Mouse (Mus musculus) G1E (cell line): Measurements from ENCODE around the gene Gm5678. TPM values are rescaled to one million over a fixed set of nuclear protein-coding genes. Genes with fewer than 3 reads are reported as not detected.

Source experiments
- ATAC-seq: 2 replicates; pipeline ENCODE4 v1.8.0; 2016; ENCODE audit warnings: mild to moderate bottlenecking; ENCODE audit not compliant: insufficient number of reproducible peaks, poor library complexity, low FRiP score, severe bottlenecking; ENCODE audit errors: extremely low read depth
- DNase-seq: peaks from one replicate; pipeline ENCODE4 v3.0.0; 2012; ENCODE audit warnings: low spot score
- H3K27me3 ChIP-seq: 2 replicates; pipeline ENCODE4 v1.6.1; 2012; ENCODE audit warnings: mild to moderate bottlenecking, low read length, inconsistent platforms; ENCODE audit not compliant: insufficient read depth
- H3K36me3 ChIP-seq: replicated peaks from 2 replicates; pipeline ENCODE3; 2012; ENCODE audit warnings: mild to moderate bottlenecking, inconsistent platforms
- H3K4me1 ChIP-seq: 2 replicates; pipeline ENCODE4 v1.6.1; 2012; ENCODE audit warnings: low read depth, low read length, inconsistent platforms, mixed read lengths; ENCODE audit not compliant: insufficient read depth
- H3K4me3 ChIP-seq: 2 replicates; pipeline ENCODE4 v1.5.1; 2012; ENCODE audit warnings: low read depth, mild to moderate bottlenecking, inconsistent platforms, low read length, moderate library complexity, mixed read lengths
- H3K9me3 ChIP-seq: replicated peaks from 2 replicates; pipeline ENCODE4 v1.6.1; 2012; ENCODE audit warnings: inconsistent platforms
- CTCF ChIP-seq: IDR thresholded peaks from 2 replicates; pipeline ENCODE4 v1.5.1; 2012; ENCODE audit warnings: low read depth, low read length, inconsistent platforms, mixed read lengths
- GATA1 ChIP-seq: IDR thresholded peaks from 2 replicates; pipeline ENCODE4 v1.6.1; 2012; ENCODE audit warnings: borderline replicate concordance, low read length, inconsistent platforms, mixed read lengths
- GATA2 ChIP-seq: IDR thresholded peaks from 2 replicates; pipeline ENCODE4 v1.6.1; 2012; ENCODE audit warnings: low read depth, low read length, inconsistent platforms, borderline replicate concordance
- POLR2AphosphoS5 ChIP-seq: IDR thresholded peaks from 2 replicates; pipeline ENCODE4 v1.6.1; 2012; ENCODE audit warnings: low read depth, low read length, inconsistent platforms; ENCODE audit not compliant: insufficient replicate concordance
- TAL1 ChIP-seq: conservative IDR thresholded peaks from 2 replicates; pipeline ENCODE4 v1.6.1; 2012; ENCODE audit warnings: low read depth, low read length, inconsistent platforms, mixed read lengths
- polyA plus RNA-seq: library from polyadenylated mRNA; stranded (reverse); fragments of >175 nt; gene quantifications from 2 replicates; pipeline ENCODE4 v1.2.3, GENCODE M21; 2012
- total RNA-seq, 2 experiments: library from RNA; stranded (forward) in 1 of 2; stranded (reverse) in 1 of 2; fragments of 200-1000 nt in 1 of 2; fragments of >200 nt in 1 of 2; fragmentation: Nextera tagmentation in 1 of 2; gene quantifications; 2 replicates each; pipeline ENCODE4 v1.2.3; 2014 to 2017

Gm5678 gene
- total and polyA plus RNA-seq, 3 experiments, result 1.3 TPM; not detected in 2

DNA sequence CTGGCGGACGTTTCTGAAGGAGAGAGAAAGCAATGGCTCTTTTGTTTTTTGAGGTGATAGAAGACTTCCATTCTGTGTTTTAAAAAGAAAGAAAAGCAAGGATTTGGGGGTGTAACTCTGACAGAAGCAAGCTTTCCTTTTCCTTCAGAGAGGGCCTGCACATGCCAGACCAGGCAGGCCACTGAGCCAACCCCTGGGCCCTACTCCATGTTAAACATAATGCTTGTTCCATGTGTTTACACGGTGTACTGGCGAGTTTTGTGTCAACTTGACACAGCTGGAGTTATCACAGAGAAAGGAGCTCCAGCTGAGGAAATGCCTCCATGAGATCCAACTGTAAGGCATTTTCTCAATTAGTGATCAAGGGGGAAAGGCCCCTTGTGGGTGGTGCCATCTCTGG is 39.6 kb upstream of the Gm5678 start:
- H3K4me3 ChIP-seq, result no peak overlapping the region
- no peaks in the 10 kb centered on the region for H3K4me1 ChIP-seq
- no peaks in the 10 kb centered on the region for H3K9me3 ChIP-seq
- no peak for ATAC-seq
- no peak for DNase-seq
- no peak for TF ChIP-seq TAL1
- TF ChIP-seq CTCF, result no peak
- TF ChIP-seq GATA2, result no peak
- TF ChIP-seq POLR2AphosphoS5, result no peak
- no peak for TF ChIP-seq GATA1
- no peaks in the 10 kb centered on the region for H3K27me3 ChIP-seq
- H3K36me3 ChIP-seq, result peaks cover 71% of the 10 kb centered on the region

DNA sequence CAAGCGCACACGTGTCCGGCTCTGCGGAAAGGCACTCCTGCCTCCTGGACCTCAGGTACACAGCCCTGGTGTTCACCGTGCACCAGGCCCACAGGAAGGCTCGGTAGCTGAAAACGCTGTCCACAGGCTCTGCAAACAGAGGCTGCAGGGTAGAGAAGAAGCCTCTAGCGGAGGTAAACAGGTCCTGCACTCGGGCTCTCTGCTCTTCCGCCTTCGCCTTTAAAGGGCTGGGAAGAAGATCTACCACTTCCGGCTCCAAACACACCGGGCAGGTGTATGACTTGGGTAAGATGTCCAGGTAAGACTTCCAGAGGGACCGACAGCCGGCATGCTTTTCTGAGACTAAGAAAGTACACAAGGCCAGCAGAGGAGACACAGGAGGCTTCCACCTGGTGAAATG is 37.0 kb upstream of the Gm5678 start:
- Histone ChIP-seq H3K27me3 (no peaks in the 10 kb centered on the region), H3K9me3 (no peaks in the 10 kb centered on the region), H3K36me3 (peaks cover 67% of the 10 kb centered on the region), H3K4me3 (no peak overlapping the region), H3K4me1 (no peaks in the 10 kb centered on the region)
- DNase-seq (no peak), ATAC-seq (no peak)
- TF ChIP-seq CTCF (no peak), POLR2AphosphoS5 (no peak), TAL1 (no peak), GATA1 (no peak), GATA2 (no peak)

DNA sequence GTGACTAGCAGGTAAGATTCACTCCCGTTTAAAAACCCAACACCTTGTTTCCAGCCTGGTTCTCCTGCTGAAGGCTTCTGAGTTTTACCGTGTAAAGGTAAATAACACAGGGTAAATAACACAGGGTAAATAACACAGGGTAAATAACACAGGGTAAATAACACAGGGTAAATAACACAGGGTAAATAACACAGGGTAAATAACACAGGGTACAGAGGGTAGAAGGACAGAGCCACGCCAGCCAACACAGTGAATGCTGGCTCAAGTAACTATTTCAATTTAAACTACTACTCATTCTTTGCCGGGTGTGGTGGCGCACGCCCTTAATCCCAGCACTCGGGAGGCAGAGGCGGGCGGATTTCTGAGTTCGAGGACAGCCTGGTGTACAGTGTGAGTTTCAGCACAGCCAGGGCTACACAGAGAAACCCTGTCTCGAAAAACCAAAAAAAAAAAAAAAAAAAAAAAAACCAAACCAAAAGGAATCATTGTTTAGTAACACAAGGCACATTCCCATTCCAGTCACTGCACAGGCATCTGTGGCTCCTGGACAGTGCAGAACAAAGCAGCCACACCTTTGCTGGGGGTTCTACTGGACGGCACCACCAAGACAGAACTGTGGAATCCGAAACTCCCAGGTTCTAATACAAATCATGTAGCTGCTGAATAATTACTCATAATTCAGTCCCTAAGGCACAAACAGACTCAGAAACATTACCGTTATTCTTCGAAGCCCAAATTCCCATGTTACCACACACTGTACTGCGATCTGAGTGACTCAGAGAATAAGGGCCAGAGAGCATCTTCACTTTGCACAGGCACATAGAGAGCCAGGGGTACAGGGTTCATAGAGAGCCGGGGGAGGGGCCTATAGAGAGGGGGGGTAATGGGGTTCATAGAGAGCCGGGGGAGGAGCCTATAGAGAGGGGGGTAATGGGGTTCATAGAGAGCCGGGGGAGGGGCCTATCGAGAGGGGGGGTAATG is 36.2 kb upstream of the Gm5678 start:
- DNase-seq (no peak), ATAC-seq (no peak)
- H3K9me3 ChIP-seq, result no peaks in the 10 kb centered on the region
- H3K36me3 ChIP-seq, result peaks cover 68% of the 10 kb centered on the region
- H3K4me3 ChIP-seq, result no peak overlapping the region
- no peaks in the 10 kb centered on the region for H3K27me3 ChIP-seq
- no peaks in the 10 kb centered on the region for H3K4me1 ChIP-seq
- no peak for TF ChIP-seq GATA1

DNA sequence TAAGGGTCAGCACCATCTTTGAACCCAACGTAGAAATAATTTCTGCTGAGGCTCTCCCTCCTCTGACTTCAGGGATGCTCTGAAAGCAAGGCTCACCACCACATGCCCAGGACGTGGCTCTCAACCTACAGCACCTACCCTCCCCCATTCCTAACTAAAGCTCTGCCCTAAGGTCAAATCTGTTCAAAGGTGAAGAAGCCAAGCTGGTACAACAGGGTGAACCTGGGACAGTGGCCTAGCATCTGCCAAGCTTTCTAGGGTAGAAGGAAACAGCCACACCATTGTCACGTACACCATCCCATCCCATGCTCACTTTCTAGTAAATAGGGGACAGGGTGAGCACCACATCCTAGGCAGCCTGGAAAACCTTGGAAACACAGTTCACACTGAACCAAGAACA is 35.2 kb upstream of the Gm5678 start:
- ATAC-seq, result no peak
- Histone ChIP-seq H3K4me1 (no peaks in the 10 kb centered on the region), H3K9me3 (no peaks in the 10 kb centered on the region), H3K36me3 (peaks cover 71% of the 10 kb centered on the region), H3K27me3 (no peaks in the 10 kb centered on the region), H3K4me3 (no peak overlapping the region)
- DNase-seq, result no peak
- no peak for TF ChIP-seq TAL1
- no peak for TF ChIP-seq POLR2AphosphoS5
- TF ChIP-seq CTCF, result no peak
- TF ChIP-seq GATA2, result no peak
- no peak for TF ChIP-seq GATA1

DNA sequence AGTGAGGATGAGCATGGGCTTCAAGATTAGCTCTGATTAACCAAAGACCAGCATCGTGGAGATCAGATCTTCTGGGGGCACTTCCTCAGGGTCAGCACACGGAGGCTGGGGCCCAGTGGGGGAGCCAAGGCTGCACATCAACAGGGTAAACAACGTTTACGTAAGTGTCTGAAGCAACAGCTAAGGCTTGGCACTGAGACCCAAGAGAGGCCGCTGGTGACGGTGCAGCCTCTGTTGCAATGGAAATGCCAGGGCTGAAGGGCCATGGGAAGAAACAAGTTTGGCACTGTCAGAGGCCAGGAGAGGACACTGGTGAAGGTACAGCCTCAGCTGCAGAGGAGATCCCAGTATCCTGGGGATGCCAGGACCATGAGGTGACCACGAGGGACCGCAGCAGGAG is 34.5 kb upstream of the Gm5678 start:
- Histone ChIP-seq H3K27me3 (no peaks in the 10 kb centered on the region), H3K9me3 (no peaks in the 10 kb centered on the region), H3K4me1 (no peaks in the 10 kb centered on the region), H3K4me3 (no peak overlapping the region), H3K36me3 (peaks cover 72% of the 10 kb centered on the region)
- DNase-seq (no peak), ATAC-seq (no peak)
- TF ChIP-seq POLR2AphosphoS5, result no peak
- no peak for TF ChIP-seq TAL1
- no peak for TF ChIP-seq GATA1
- no peak for TF ChIP-seq GATA2
- TF ChIP-seq CTCF, result no peak

DNA sequence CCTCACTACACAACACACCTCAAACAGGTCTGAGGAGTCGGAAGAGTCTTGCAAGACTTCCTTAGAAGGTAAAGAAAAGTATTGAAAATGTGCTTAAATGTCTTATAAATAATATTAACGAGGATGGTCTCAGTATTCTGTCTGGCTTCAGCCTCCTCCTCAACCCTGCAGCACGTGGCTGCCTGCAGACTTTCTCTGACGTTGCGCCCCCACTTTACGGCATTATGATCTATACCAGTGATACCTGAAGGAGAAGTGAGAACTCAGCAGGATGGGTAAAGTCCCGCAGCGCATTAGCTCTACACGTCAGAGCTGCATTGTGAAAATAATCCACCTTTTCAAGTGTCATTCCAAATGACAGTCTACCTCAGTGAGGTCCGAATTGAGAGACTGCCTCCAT is 33.4 kb upstream of the Gm5678 start:
- Histone ChIP-seq H3K4me3 (no peak overlapping the region), H3K36me3 (peaks cover 75% of the 10 kb centered on the region), H3K9me3 (no peaks in the 10 kb centered on the region), H3K4me1 (peaks cover 6% of the 10 kb centered on the region), H3K27me3 (no peaks in the 10 kb centered on the region)
- no peak for TF ChIP-seq POLR2AphosphoS5
- no peak for TF ChIP-seq GATA2
- TF ChIP-seq GATA1, result no peak
- TF ChIP-seq TAL1, result no peak
- TF ChIP-seq CTCF, result no peak
- DNase-seq, result no peak
- ATAC-seq, result no peak
